Mouse (Mus musculus) heart, adult 2 months (tissue): ENCODE results near the gene Ptma.
A peak's percentile ranks its signal among the peaks of the same experiment; 100 is the strongest.

Source experiments
- CTCF ChIP-seq: fragments of 200-600 bp; IDR thresholded peaks from 2 replicates; pipeline ENCODE4 v1.8.1; 2022; ENCODE audit warnings: antibody characterized with exemption, mild to moderate bottlenecking, moderate library complexity
- EP300 ChIP-seq: fragments of 200-500 bp; IDR thresholded peaks from 2 replicates; pipeline ENCODE4 v1.6.1; 2011; ENCODE audit warnings: low read depth, low read length, control low read depth; ENCODE audit not compliant: insufficient read depth
- POLR2A ChIP-seq: fragments of 200-500 bp; IDR thresholded peaks from 2 replicates; pipeline ENCODE4 v1.6.1; 2011; ENCODE audit warnings: mild to moderate bottlenecking, low read depth, low read length, control low read depth; ENCODE audit not compliant: insufficient read depth

DNA sequence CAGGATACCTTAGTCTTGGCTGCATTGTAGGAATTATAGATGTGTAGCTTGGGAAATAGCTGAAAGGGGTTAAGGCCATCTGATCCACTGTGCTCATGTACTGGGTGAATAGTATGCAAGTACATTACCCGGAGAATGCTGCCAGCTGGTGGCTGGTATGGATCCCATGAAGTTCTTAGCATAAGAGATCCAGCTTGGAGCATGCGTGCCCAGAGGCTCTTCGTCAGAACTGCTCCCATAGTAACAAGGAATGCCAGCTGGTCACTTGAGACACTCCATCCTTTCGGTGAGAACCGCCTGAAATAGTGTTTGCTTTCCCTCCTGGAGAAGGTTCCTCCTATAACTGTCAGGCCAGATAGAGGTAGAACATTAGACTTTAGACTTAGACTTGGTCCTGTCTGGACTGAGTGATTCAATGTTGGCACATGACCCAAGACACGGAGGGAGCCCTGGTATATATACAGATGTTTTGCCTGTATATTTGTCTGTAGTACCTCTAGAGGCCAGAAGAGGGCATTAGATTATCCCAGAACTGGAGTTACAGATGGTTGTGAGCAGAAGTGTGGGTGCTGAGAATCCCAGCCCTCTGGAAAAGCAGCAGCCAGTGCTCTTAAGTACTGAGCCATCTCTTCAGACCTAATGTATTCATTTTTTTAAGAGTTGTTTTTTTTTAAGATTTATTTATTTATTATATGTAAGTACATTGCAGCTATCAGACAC is 7.0 kb downstream of the Ptma start:
- TF ChIP-seq CTCF (peak; percentile 50), EP300 (no peak), POLR2A (no peak)
